Mouse (Mus musculus) heart, adult 2 months (tissue): ENCODE measurements at regions not wholly inside any gene's neighbourhood (a gene's known extent, or its start where the extent isn't known, plus 50 kb on each side); places are given as distances from the start of the nearest gene placed in this dataset.

Source experiments
- DNase-seq, 2 experiments: peaks; one replicate each; pipeline ENCODE4 v3.0.0; 2021
- H3K27ac ChIP-seq: fragments of 200-600 bp; 2 replicates; pipeline ENCODE4 v1.8.1; 2022
- H3K27me3 ChIP-seq: fragments of 200-500 bp; 2 replicates; pipeline ENCODE4 v1.6.1; 2012; ENCODE audit warnings: mild to moderate bottlenecking, low read length, inconsistent platforms, mixed read lengths; ENCODE audit not compliant: control insufficient read depth, insufficient read depth
- H3K36me3 ChIP-seq: fragments of 200-500 bp; 2 replicates; pipeline ENCODE4 v1.6.1; 2012; ENCODE audit warnings: low read length, inconsistent platforms; ENCODE audit not compliant: control insufficient read depth, insufficient read depth
- H3K4me1 ChIP-seq: fragments of 200-500 bp; 2 replicates; pipeline ENCODE4 v1.6.1; 2011; ENCODE audit warnings: low read length; ENCODE audit not compliant: control insufficient read depth, insufficient read depth
- H3K4me3 ChIP-seq: fragments of 200-600 bp; 2 replicates; pipeline ENCODE4 v1.8.1; 2022
- H3K79me2 ChIP-seq: fragments of 200-500 bp; replicated peaks from 2 replicates; pipeline ENCODE4 v1.6.1; 2012; ENCODE audit warnings: mild to moderate bottlenecking, inconsistent platforms, low read length, moderate library complexity, mixed read lengths; ENCODE audit not compliant: control insufficient read depth, insufficient read depth
- H3K9ac ChIP-seq: fragments of 200-500 bp; 2 replicates; pipeline ENCODE4 v1.6.1; 2012; ENCODE audit warnings: low read depth, mild to moderate bottlenecking, control low read depth, inconsistent platforms, low read length, mixed read lengths
- CTCF ChIP-seq: fragments of 200-600 bp; IDR thresholded peaks from 2 replicates; pipeline ENCODE4 v1.8.1; 2022; ENCODE audit warnings: antibody characterized with exemption, mild to moderate bottlenecking, moderate library complexity
- EP300 ChIP-seq: fragments of 200-500 bp; IDR thresholded peaks from 2 replicates; pipeline ENCODE4 v1.6.1; 2011; ENCODE audit warnings: low read depth, low read length, control low read depth; ENCODE audit not compliant: insufficient read depth
- POLR2A ChIP-seq: fragments of 200-500 bp; IDR thresholded peaks from 2 replicates; pipeline ENCODE4 v1.6.1; 2011; ENCODE audit warnings: mild to moderate bottlenecking, low read depth, low read length, control low read depth; ENCODE audit not compliant: insufficient read depth
- WGBS: fragments of 180-500 bp; shearing (Covaris S2); methylation state at CpG from one replicate; pipeline ENCODE4 v1.1.7; 2018; 5-methylcytosine and 5-hydroxymethylcytosine counted together
- intact Hi-C: fragments of 180-260 bp; cut with DNase I; formaldehyde crosslinking; loops from one replicate; pipeline ENCODE4 v1.15.1; 2025

GRCm38 (mm10) chr7:83077035-83077918 lies 210.1 kb downstream of the Mex3b start:
- Histone ChIP-seq H3K79me2 (no peaks in the 10 kb centered on the region), H3K36me3 (no peaks in the 10 kb centered on the region), H3K9ac (no peak overlapping the region), H3K27me3 (no peaks in the 10 kb centered on the region), H3K4me1 (no peaks in the 10 kb centered on the region), H3K27ac (no peak overlapping the region), H3K4me3 (no peak overlapping the region)
- WGBS: 45% methylated on average over 11 of the region's 11 CpGs
- TF ChIP-seq POLR2A: no peak
- TF ChIP-seq EP300: no peak
- TF ChIP-seq CTCF: no peak
- DNase-seq: no peak
- intact Hi-C loops: no loop called here

GRCm38 (mm10) chr7:83077919-83078265 lies 210.8 kb downstream of the Mex3b start:
- intact Hi-C loops: no loop called here
- Histone ChIP-seq H3K36me3 (no peaks in the 10 kb centered on the region), H3K9ac (no peak overlapping the region), H3K27me3 (no peaks in the 10 kb centered on the region), H3K79me2 (no peaks in the 10 kb centered on the region), H3K27ac (no peak overlapping the region), H3K4me3 (no peak overlapping the region), H3K4me1 (no peaks in the 10 kb centered on the region)
- no peak for TF ChIP-seq EP300
- no peak for TF ChIP-seq POLR2A
- no peak for TF ChIP-seq CTCF
- 62% methylated on average over 4 of the region's 4 CpGs for WGBS
- no peak for DNase-seq

- Histone ChIP-seq H3K4me1 (no peaks in the 10 kb centered on the region), H3K27me3 (no peaks in the 10 kb centered on the region), H3K4me3 (no peak overlapping the region), H3K27ac (no peak overlapping the region), H3K9ac (no peak overlapping the region), H3K79me2 (no peaks in the 10 kb centered on the region), H3K36me3 (no peaks in the 10 kb centered on the region)
- 80% methylated on average over 4 of the region's 4 CpGs for WGBS
- intact Hi-C loops: no loop called here
- TF ChIP-seq CTCF: no peak
- no peak for DNase-seq
Measured at GRCm38 (mm10) chr7:83078695-83079094, 211.6 kb downstream of the Mex3b start.

GRCm38 (mm10) chr7:83079842-83080241 lies 212.7 kb downstream of the Mex3b start:
- H3K27ac ChIP-seq: no peak overlapping the region
- intact Hi-C loops: no loop called here
- no peaks in the 10 kb centered on the region for H3K79me2 ChIP-seq
- no peaks in the 10 kb centered on the region for H3K36me3 ChIP-seq
- no peak overlapping the region for H3K9ac ChIP-seq
- WGBS: 42% methylated on average over 1 of the region's 1 CpGs
- H3K4me1 ChIP-seq: no peaks in the 10 kb centered on the region
- H3K27me3 ChIP-seq: no peaks in the 10 kb centered on the region
- no peak for DNase-seq
- TF ChIP-seq POLR2A (no peak), EP300 (no peak), CTCF (no peak)
- no peak overlapping the region for H3K4me3 ChIP-seq

GRCm38 (mm10) chr7:83084496-83085082 lies 217.5 kb downstream of the Mex3b start:
- WGBS: 71% methylated on average over 6 of the region's 6 CpGs
- no peaks in the 10 kb centered on the region for H3K4me1 ChIP-seq
- no peak overlapping the region for H3K9ac ChIP-seq
- no peaks in the 10 kb centered on the region for H3K79me2 ChIP-seq
- no peak for DNase-seq
- no peaks in the 10 kb centered on the region for H3K27me3 ChIP-seq
- H3K4me3 ChIP-seq: no peak overlapping the region
- H3K36me3 ChIP-seq: no peaks in the 10 kb centered on the region
- no peak overlapping the region for H3K27ac ChIP-seq
- no peak for TF ChIP-seq CTCF
- no peak for TF ChIP-seq EP300
- no peak for TF ChIP-seq POLR2A
- intact Hi-C loops: no loop called here

- H3K27ac ChIP-seq: no peak overlapping the region
- no peaks in the 10 kb centered on the region for H3K79me2 ChIP-seq
- no peak for DNase-seq
- no peaks in the 10 kb centered on the region for H3K4me1 ChIP-seq
- H3K9ac ChIP-seq: no peak overlapping the region
- H3K36me3 ChIP-seq: no peaks in the 10 kb centered on the region
- intact Hi-C loops: no loop called here
- no peaks in the 10 kb centered on the region for H3K27me3 ChIP-seq
- H3K4me3 ChIP-seq: no peak overlapping the region
- TF ChIP-seq POLR2A (no peak), CTCF (no peak), EP300 (no peak)
- WGBS: 53% methylated on average over 4 of the region's 4 CpGs
Measured at GRCm38 (mm10) chr7:83085547-83086158, 218.5 kb downstream of the Mex3b start.
